Mouse (Mus musculus): Measurements from ENCODE around the gene Neil1. TPM values are rescaled to one million over a fixed set of nuclear protein-coding genes. Genes with fewer than 3 reads are reported as not detected.

Gene Neil1
- polyA plus RNA-seq (2012; rRNA removed): 47.2 and 49.1 TPM in 2 replicates

GRCm38 (mm10) chr9:57148144-57148878, at the start of gene Neil1:
TSS of gene Neil1 (minus strand) at chr9:57148305.
- Histone ChIP-seq H3K36me3 (ENCODE audit: control insufficient read depth, insufficient read depth, low read length) (peaks cover 11% of the 10 kb centered on the region), H3K4me3 (ENCODE audit: control insufficient read depth, insufficient read depth, low read length) (peak within 1 kb of the TSS; percentile 52), H3K27me3 (ENCODE audit: control insufficient read depth, insufficient read depth, low read length) (no peaks in the 10 kb centered on the region), H3K4me1 (replicated peaks; ENCODE audit: control insufficient read depth, insufficient read depth, low read length) (peaks cover 31% of the 10 kb centered on the region), H3K27ac (ENCODE audit: control insufficient read depth, insufficient read depth, low read length) (peak within 1 kb of the TSS; percentile 88)
- peak; percentile 78 for DNase-seq
- TF ChIP-seq CTCF (IDR thresholded peaks at IDR 0.05; ENCODE audit: borderline replicate concordance, control insufficient read depth, extremely low read depth, insufficient read depth, low read length, poor library complexity) (peak; percentile 46; the same call in 1 of the 2 replicates), POLR2A (IDR thresholded peaks at IDR 0.05; ENCODE audit: control insufficient read depth, extremely low read depth, insufficient read depth, low read length, poor library complexity) (peak; percentile 69; the same call in 1 of the 2 replicates)
- WGBS: under 1% methylated on average over 27 of the region's 27 CpGs

GRCm38 (mm10) chr9:57197414-57197813, 49.3 kb upstream of the Neil1 start:
- TF ChIP-seq CTCF (IDR thresholded peaks at IDR 0.05; ENCODE audit: borderline replicate concordance, control insufficient read depth, extremely low read depth, insufficient read depth, low read length, poor library complexity): no peak
- TF ChIP-seq POLR2A (IDR thresholded peaks at IDR 0.05; ENCODE audit: control insufficient read depth, extremely low read depth, insufficient read depth, low read length, poor library complexity): no peak
- 82% methylated on average over 8 of the region's 8 CpGs for WGBS

GRCm38 (mm10) chr9:57196708-57197107, 48.6 kb upstream of the Neil1 start:
- TF ChIP-seq CTCF (IDR thresholded peaks at IDR 0.05; ENCODE audit: borderline replicate concordance, control insufficient read depth, extremely low read depth, insufficient read depth, low read length, poor library complexity): no peak
- no peak for TF ChIP-seq POLR2A (IDR thresholded peaks at IDR 0.05; ENCODE audit: control insufficient read depth, extremely low read depth, insufficient read depth, low read length, poor library complexity)
- no peaks in the 10 kb centered on the region for H3K36me3 ChIP-seq (ENCODE audit: control insufficient read depth, insufficient read depth, low read length)
- H3K4me3 ChIP-seq (ENCODE audit: control insufficient read depth, insufficient read depth, low read length): no peak overlapping the region
- no peaks in the 10 kb centered on the region for H3K27me3 ChIP-seq (ENCODE audit: control insufficient read depth, insufficient read depth, low read length)
- 64% methylated on average over 3 of the region's 3 CpGs for WGBS
- no peaks in the 10 kb centered on the region for H3K4me1 ChIP-seq (replicated peaks; ENCODE audit: control insufficient read depth, insufficient read depth, low read length)
- DNase-seq: no peak
- H3K27ac ChIP-seq (ENCODE audit: control insufficient read depth, insufficient read depth, low read length): no peak overlapping the region

More at GRCm38 (mm10) chr9:57197414-57197813, 49.3 kb upstream of the Neil1 start:
- no peak overlapping the region for H3K4me3 ChIP-seq (ENCODE audit: control insufficient read depth, insufficient read depth, low read length)
- H3K27me3 ChIP-seq (ENCODE audit: control insufficient read depth, insufficient read depth, low read length): no peaks in the 10 kb centered on the region
- no peak overlapping the region for H3K27ac ChIP-seq (ENCODE audit: control insufficient read depth, insufficient read depth, low read length)
- no peaks in the 10 kb centered on the region for H3K36me3 ChIP-seq (ENCODE audit: control insufficient read depth, insufficient read depth, low read length)
- H3K4me1 ChIP-seq (replicated peaks; ENCODE audit: control insufficient read depth, insufficient read depth, low read length): no peaks in the 10 kb centered on the region
- no peak for DNase-seq

- no peaks in the 10 kb centered on the region for H3K4me1 ChIP-seq (replicated peaks; ENCODE audit: control insufficient read depth, insufficient read depth, low read length)
- DNase-seq: no peak
- TF ChIP-seq CTCF (IDR thresholded peaks at IDR 0.05; ENCODE audit: borderline replicate concordance, control insufficient read depth, extremely low read depth, insufficient read depth, low read length, poor library complexity) (no peak), POLR2A (IDR thresholded peaks at IDR 0.05; ENCODE audit: control insufficient read depth, extremely low read depth, insufficient read depth, low read length, poor library complexity) (no peak)
- H3K36me3 ChIP-seq (ENCODE audit: control insufficient read depth, insufficient read depth, low read length): no peaks in the 10 kb centered on the region
- no peak overlapping the region for H3K4me3 ChIP-seq (ENCODE audit: control insufficient read depth, insufficient read depth, low read length)
- WGBS: 88% methylated on average over 5 of the region's 5 CpGs
- no peak overlapping the region for H3K27ac ChIP-seq (ENCODE audit: control insufficient read depth, insufficient read depth, low read length)
- H3K27me3 ChIP-seq (ENCODE audit: control insufficient read depth, insufficient read depth, low read length): no peaks in the 10 kb centered on the region
Observed at GRCm38 (mm10) chr9:57168411-57168810, 20.3 kb upstream of the Neil1 start.

GRCm38 (mm10) chr9:57166173-57166572, 18.1 kb upstream of the Neil1 start:
- no peak overlapping the region for H3K4me3 ChIP-seq (ENCODE audit: control insufficient read depth, insufficient read depth, low read length)
- H3K27ac ChIP-seq (ENCODE audit: control insufficient read depth, insufficient read depth, low read length): no peak overlapping the region
- no peak for TF ChIP-seq POLR2A (IDR thresholded peaks at IDR 0.05; ENCODE audit: control insufficient read depth, extremely low read depth, insufficient read depth, low read length, poor library complexity)
- TF ChIP-seq CTCF (IDR thresholded peaks at IDR 0.05; ENCODE audit: borderline replicate concordance, control insufficient read depth, extremely low read depth, insufficient read depth, low read length, poor library complexity): no peak
- 92% methylated on average over 2 of the region's 2 CpGs for WGBS
- no peak for DNase-seq
- H3K36me3 ChIP-seq (ENCODE audit: control insufficient read depth, insufficient read depth, low read length): no peaks in the 10 kb centered on the region
- H3K27me3 ChIP-seq (ENCODE audit: control insufficient read depth, insufficient read depth, low read length): no peaks in the 10 kb centered on the region
- H3K4me1 ChIP-seq (replicated peaks; ENCODE audit: control insufficient read depth, insufficient read depth, low read length): no peaks in the 10 kb centered on the region

GRCm38 (mm10) chr9:57163137-57163536, 15.0 kb upstream of the Neil1 start:
- TF ChIP-seq POLR2A (IDR thresholded peaks at IDR 0.05; ENCODE audit: control insufficient read depth, extremely low read depth, insufficient read depth, low read length, poor library complexity) (no peak), CTCF (IDR thresholded peaks at IDR 0.05; ENCODE audit: borderline replicate concordance, control insufficient read depth, extremely low read depth, insufficient read depth, low read length, poor library complexity) (no peak)
- H3K36me3 ChIP-seq (ENCODE audit: control insufficient read depth, insufficient read depth, low read length): no peaks in the 10 kb centered on the region
- H3K27ac ChIP-seq (ENCODE audit: control insufficient read depth, insufficient read depth, low read length): no peak overlapping the region
- H3K4me3 ChIP-seq (ENCODE audit: control insufficient read depth, insufficient read depth, low read length): no peak overlapping the region
- H3K27me3 ChIP-seq (ENCODE audit: control insufficient read depth, insufficient read depth, low read length): no peaks in the 10 kb centered on the region
- peaks cover 3% of the 10 kb centered on the region; the same call in 1 of the 2 replicates for H3K4me1 ChIP-seq (replicated peaks; ENCODE audit: control insufficient read depth, insufficient read depth, low read length)
- WGBS: 65% methylated on average over 2 of the region's 2 CpGs
- no peak for DNase-seq
